Mouse (Mus musculus): ENCODE measurements around the gene Dab1. TPM values are rescaled to one million over a fixed set of nuclear protein-coding genes. Genes with fewer than 3 reads are reported as not detected.

The Dab1 gene
- polyA plus RNA-seq, 1 experiment from 2014 or later: 1.3 TPM

DNA sequence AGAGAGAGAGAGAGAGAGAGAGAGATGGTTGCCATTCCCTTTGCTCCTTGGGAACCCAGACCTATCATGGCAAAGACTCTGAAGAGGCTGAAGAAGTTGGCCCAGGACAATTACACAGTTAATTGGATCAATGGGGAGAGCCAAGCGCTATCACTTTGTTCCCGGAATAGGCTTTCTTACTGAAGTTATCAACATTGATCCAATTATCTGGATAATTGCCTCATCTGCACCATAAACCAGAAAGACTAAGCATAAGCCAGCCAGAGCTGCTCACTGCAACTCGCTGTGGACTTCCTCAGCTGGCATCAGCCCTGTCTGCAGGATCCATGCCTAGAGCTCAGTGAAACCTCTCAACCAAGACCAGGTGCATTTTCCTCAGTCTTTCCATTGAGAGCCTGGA lies 1156.4 kb downstream of the Dab1 start:
- Histone ChIP-seq H3K4me3 (ENCODE audit: low read depth, low read length) (no peak overlapping the region), H3K36me3 (ENCODE audit: control insufficient read depth, insufficient read depth) (no peaks in the 10 kb centered on the region), H3K27me3 (ENCODE audit: control insufficient read depth, insufficient read depth, low read depth, low read length) (no peaks in the 10 kb centered on the region), H3K9ac (ENCODE audit: low read depth, low read length) (no peak overlapping the region), H3K4me2 (ENCODE audit: low read depth, low read length) (no peak overlapping the region), H3K9me3 (replicated peaks; ENCODE audit: control insufficient read depth, low read length) (no peaks in the 10 kb centered on the region), H3K4me1 (ENCODE audit: control insufficient read depth, low read depth, low read length) (no peaks in the 10 kb centered on the region), H3K27ac (ENCODE audit: low read length) (no peak overlapping the region)
- 73% methylated on average over 3 of the region's 3 CpGs for WGBS (ENCODE audit: insufficient replicate concordance)
- ATAC-seq (ENCODE audit: low read depth): no peak

DNA sequence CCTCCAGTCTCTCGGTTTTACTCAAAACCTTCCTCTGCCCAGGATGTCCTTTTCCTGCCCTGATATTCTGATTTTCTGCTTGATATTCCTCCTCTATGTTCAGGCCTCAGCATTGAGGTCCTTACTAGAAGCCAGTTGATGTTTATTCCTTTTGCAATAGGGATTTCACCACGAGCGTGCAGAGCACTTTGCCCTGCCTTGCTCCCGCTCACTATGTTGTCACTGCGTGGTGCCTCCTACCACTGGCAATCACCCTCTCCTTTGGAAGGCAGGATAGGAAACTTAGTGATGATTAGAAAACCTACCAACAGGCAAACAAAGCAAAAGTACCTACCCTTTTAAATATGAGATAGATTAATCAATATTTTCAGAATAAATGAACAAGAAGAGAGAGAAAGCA lies 1160.3 kb downstream of the Dab1 start:
- H3K27me3 ChIP-seq (ENCODE audit: control insufficient read depth, insufficient read depth, low read depth, low read length): no peaks in the 10 kb centered on the region
- H3K4me3 ChIP-seq (ENCODE audit: low read depth, low read length): no peak overlapping the region
- no peak overlapping the region for H3K4me2 ChIP-seq (ENCODE audit: low read depth, low read length)
- H3K9ac ChIP-seq (ENCODE audit: low read depth, low read length): no peak overlapping the region
- H3K27ac ChIP-seq (ENCODE audit: low read length): no peak overlapping the region
- WGBS (ENCODE audit: insufficient replicate concordance): 63% methylated on average over 5 of the region's 5 CpGs
- peak; percentile 76 for ATAC-seq (ENCODE audit: low read depth)
- H3K4me1 ChIP-seq (ENCODE audit: control insufficient read depth, low read depth, low read length): no peaks in the 10 kb centered on the region
- H3K9me3 ChIP-seq (replicated peaks; ENCODE audit: control insufficient read depth, low read length): no peaks in the 10 kb centered on the region
- H3K36me3 ChIP-seq (ENCODE audit: control insufficient read depth, insufficient read depth): no peaks in the 10 kb centered on the region; the same call in 1 of the 2 replicates

DNA sequence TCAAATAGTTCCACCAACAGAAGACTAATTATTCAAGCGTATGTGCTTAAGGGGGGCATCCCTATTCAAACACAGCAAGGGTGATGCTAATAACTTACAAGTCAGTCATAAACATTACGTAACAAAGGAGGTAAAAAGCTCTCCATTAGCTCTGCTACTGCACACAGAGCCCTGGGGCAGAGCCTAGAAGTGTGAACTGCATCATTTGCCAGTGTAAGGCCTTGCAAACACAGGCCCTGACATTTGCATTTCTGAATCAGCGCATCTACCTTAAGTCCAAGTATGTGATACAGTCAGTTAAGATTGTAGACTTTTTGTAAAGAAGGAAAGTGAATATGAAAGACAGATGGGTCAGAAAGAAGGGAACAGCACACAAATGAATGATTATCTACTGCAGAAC lies 1162.3 kb downstream of the Dab1 start:
- ATAC-seq (ENCODE audit: low read depth): no peak
- no peak overlapping the region for H3K4me3 ChIP-seq (ENCODE audit: low read depth, low read length)
- H3K9ac ChIP-seq (ENCODE audit: low read depth, low read length): no peak overlapping the region
- 72% methylated on average over 3 of the region's 3 CpGs for WGBS (ENCODE audit: insufficient replicate concordance)
- no peaks in the 10 kb centered on the region; the same call in 1 of the 2 replicates for H3K36me3 ChIP-seq (ENCODE audit: control insufficient read depth, insufficient read depth)
- no peak overlapping the region for H3K27ac ChIP-seq (ENCODE audit: low read length)
- no peak overlapping the region for H3K4me2 ChIP-seq (ENCODE audit: low read depth, low read length)
- no peaks in the 10 kb centered on the region for H3K9me3 ChIP-seq (replicated peaks; ENCODE audit: control insufficient read depth, low read length)
- H3K27me3 ChIP-seq (ENCODE audit: control insufficient read depth, insufficient read depth, low read depth, low read length): no peaks in the 10 kb centered on the region
- H3K4me1 ChIP-seq (ENCODE audit: control insufficient read depth, low read depth, low read length): no peaks in the 10 kb centered on the region

DNA sequence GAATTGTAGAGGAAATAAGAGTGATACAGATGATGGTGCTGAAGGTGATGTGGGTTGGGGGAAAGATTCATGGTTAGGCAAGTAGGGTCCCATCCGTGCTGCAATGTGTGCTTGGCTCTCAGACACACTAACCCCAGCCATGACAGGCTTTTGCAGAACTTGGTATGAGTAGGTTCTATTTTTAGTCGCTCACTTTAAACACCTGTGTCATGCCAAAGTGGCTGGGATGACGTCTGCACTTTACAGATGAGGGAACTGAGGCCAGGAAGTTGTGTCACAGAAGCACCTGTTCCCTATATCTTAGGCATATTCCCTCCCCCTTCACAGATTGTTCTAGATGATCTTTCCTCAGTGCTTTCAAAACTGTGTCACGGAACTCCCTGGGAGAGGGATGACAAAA lies 1163.2 kb downstream of the Dab1 start:
- Histone ChIP-seq H3K4me3 (ENCODE audit: low read depth, low read length) (no peak overlapping the region), H3K27me3 (ENCODE audit: control insufficient read depth, insufficient read depth, low read depth, low read length) (no peaks in the 10 kb centered on the region), H3K4me1 (ENCODE audit: control insufficient read depth, low read depth, low read length) (no peaks in the 10 kb centered on the region), H3K36me3 (ENCODE audit: control insufficient read depth, insufficient read depth) (no peaks in the 10 kb centered on the region; the same call in 1 of the 2 replicates), H3K9me3 (replicated peaks; ENCODE audit: control insufficient read depth, low read length) (no peaks in the 10 kb centered on the region), H3K27ac (ENCODE audit: low read length) (no peak overlapping the region), H3K9ac (ENCODE audit: low read depth, low read length) (no peak overlapping the region), H3K4me2 (ENCODE audit: low read depth, low read length) (no peak overlapping the region)
- 55% methylated on average over 4 of the region's 4 CpGs for WGBS (ENCODE audit: insufficient replicate concordance)
- ATAC-seq (ENCODE audit: low read depth): no peak

DNA sequence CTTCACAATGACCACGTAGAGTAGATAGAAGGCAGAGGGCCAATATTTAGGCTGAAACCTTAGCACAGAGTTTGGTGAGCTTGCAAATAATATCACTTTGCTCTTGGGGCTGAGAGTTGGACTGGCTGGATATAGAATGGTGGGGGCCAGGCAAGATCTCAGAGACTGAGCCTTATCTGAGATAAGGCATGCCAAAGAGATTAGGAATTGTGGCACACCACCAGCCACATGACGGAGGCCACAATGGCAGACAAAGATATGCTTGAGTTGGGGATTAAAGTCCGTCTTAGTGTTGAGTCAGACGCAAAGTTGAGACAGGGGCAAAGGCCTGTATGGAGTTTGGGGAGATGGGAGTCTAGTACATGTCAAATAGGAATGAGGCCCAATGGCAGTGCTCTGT lies 1173.0 kb downstream of the Dab1 start:
- ATAC-seq (ENCODE audit: low read depth): no peak
- 61% methylated on average over 4 of the region's 4 CpGs for WGBS (ENCODE audit: insufficient replicate concordance)
- Histone ChIP-seq H3K27ac (ENCODE audit: low read length) (no peak overlapping the region), H3K9ac (ENCODE audit: low read depth, low read length) (no peak overlapping the region), H3K27me3 (ENCODE audit: control insufficient read depth, insufficient read depth, low read depth, low read length) (no peaks in the 10 kb centered on the region), H3K36me3 (ENCODE audit: control insufficient read depth, insufficient read depth) (peaks cover 3% of the 10 kb centered on the region; the same call in 1 of the 2 replicates), H3K4me2 (ENCODE audit: low read depth, low read length) (no peak overlapping the region), H3K4me3 (ENCODE audit: low read depth, low read length) (no peak overlapping the region), H3K4me1 (ENCODE audit: control insufficient read depth, low read depth, low read length) (no peaks in the 10 kb centered on the region), H3K9me3 (replicated peaks; ENCODE audit: control insufficient read depth, low read length) (no peaks in the 10 kb centered on the region)

All from liver, embryonic 16.5 days (tissue).